Mouse (Mus musculus): ENCODE data around the gene Rag1. TPM values are rescaled to one million over a fixed set of nuclear protein-coding genes. Genes with fewer than 3 reads are reported as not detected.
A peak's percentile ranks its signal among the peaks of the same experiment; 100 is the strongest.

Gene Rag1
- polyA plus RNA-seq, 1 experiment from 2014 or later: not detected

DNA sequence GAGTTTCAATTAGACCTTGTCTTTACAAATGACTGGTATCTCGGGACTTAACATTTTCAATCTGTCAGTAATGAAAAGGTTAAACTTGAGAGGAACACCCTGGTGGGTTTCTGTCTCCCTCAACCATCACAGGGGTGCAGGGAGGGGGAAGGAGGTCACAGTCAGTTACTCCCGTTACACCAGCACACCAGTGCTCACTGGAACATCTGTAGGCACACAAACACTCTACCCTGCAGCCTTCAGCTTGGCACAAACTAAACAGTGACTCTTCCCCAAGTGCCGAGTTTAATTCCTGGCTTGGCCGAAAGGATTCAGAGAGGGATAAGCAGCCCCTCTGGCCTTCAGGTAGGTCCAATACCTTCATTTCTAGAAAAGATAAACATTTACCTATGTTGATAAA lies 24.8 kb downstream of the Rag1 start, which contains the start of gene Rag2:
TSS of gene Rag2 (plus strand) at position 193 of the 400 bp plus-strand sequence.
- no peak within 1 kb of the TSS for H3K4me3 ChIP-seq
- DNase-seq (ENCODE audit: extremely low spot score, low spot score): no peak
- no peaks in the 10 kb centered on the region for H3K27me3 ChIP-seq (ENCODE audit: poor library complexity, severe bottlenecking)
- H3K27ac ChIP-seq: no peak within 1 kb of the TSS
- H3K4me1 ChIP-seq: peaks cover 52% of the 10 kb centered on the region
- H3K9me3 ChIP-seq: no peaks in the 10 kb centered on the region
- no peaks in the 10 kb centered on the region for H3K36me3 ChIP-seq (replicated peaks)
- 76% methylated on average over 4 of the region's 4 CpGs for WGBS

DNA sequence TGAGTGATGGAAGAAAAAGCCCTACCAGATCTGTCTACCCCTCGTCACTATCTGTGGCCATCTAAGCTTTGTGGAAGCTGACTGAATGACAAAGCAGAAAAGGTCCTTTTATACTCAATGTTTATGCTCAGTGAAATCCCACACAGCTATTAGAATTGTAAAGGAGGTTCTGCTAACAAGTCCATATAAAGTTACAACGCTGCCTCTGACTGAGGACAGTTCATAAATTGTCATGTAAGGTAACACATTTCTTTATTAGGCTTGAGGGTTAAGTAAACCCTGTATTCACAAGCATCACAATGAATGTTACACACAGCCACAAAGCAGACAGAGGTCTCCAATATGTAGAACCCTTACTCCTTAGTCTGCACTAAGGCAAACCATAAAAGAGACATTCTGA lies 25.3 kb downstream of the Rag1 start:
- Histone ChIP-seq H3K9me3 (no peaks in the 10 kb centered on the region), H3K27me3 (ENCODE audit: poor library complexity, severe bottlenecking) (no peaks in the 10 kb centered on the region), H3K27ac (no peak overlapping the region), H3K4me1 (peaks cover 48% of the 10 kb centered on the region), H3K4me3 (no peak overlapping the region), H3K36me3 (replicated peaks) (no peaks in the 10 kb centered on the region)
- DNase-seq (ENCODE audit: extremely low spot score, low spot score): no peak
- WGBS: 65% methylated on average over 2 of the region's 2 CpGs

DNA sequence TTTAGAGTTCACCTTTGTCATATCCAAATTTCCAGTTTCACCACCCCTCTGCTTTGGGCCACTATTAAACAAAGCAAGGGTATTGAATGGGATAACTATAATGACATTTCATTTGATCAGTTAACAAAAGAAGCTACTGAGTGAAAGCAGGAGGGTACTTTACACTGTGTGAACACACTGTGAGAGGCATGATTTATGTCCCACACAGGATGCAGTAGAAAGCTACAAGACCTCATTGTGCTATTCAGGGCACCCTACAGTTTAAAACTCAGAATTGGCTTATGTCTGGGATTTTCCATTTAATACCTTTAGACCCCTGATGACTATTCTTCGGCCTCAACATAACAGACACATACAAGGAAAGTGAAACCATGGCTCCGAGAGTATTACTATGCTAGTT lies 26.3 kb downstream of the Rag1 start:
- Histone ChIP-seq H3K4me1 (peaks cover 46% of the 10 kb centered on the region), H3K27me3 (ENCODE audit: poor library complexity, severe bottlenecking) (no peaks in the 10 kb centered on the region), H3K4me3 (no peak overlapping the region), H3K36me3 (replicated peaks) (no peaks in the 10 kb centered on the region), H3K27ac (no peak overlapping the region), H3K9me3 (no peaks in the 10 kb centered on the region)
- no peak for DNase-seq (ENCODE audit: extremely low spot score, low spot score)
- WGBS: 54% methylated on average over 2 of the region's 2 CpGs

DNA sequence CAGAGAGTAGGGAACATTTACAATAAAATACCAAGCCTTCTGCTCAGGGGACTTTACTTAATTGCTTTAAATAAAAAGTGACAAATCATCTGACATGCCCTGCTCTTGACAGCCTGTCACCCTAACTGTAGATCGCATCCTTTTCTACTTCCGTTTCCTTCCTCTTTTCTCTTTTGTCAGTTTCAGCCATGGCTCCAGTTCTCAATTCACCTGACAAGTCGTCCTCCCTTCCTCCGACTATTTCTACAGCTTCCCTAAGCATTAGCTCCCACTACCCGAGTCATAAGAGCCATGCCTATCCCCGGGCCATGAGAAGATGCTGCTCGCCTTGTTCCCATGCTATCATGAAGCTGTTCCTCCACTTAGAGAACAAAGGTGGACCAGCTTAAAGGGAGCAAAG lies 27.7 kb downstream of the Rag1 start:
- 71% methylated on average over 7 of the region's 7 CpGs for WGBS
- no peak for DNase-seq (ENCODE audit: extremely low spot score, low spot score)

DNA sequence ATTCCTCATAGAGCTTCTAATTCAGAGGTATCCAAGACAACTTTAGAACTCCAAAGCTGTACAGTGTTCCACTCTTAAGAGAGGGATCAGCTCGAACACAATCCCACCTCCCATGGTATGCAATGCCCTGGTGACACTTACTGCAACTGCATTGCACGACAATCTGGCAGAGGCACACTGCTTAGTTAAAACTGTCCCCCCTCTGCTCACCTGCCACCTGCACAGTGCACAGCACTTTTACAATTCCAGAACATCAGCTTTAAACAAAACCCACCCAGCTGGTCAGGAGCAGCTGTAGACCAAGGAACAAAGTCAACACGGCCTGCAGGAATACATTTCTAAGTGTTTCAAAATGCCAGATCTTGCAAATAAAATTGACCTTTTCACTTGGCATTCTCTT lies 28.4 kb downstream of the Rag1 start:
- no peak overlapping the region for H3K27ac ChIP-seq
- H3K27me3 ChIP-seq (ENCODE audit: poor library complexity, severe bottlenecking): no peaks in the 10 kb centered on the region
- peaks cover 39% of the 10 kb centered on the region for H3K4me1 ChIP-seq
- WGBS: 84% methylated on average over 3 of the region's 3 CpGs
- H3K36me3 ChIP-seq (replicated peaks): no peaks in the 10 kb centered on the region
- no peaks in the 10 kb centered on the region for H3K9me3 ChIP-seq
- no peak overlapping the region for H3K4me3 ChIP-seq
- no peak for DNase-seq (ENCODE audit: extremely low spot score, low spot score)

More for the DNA sequence above, 27.7 kb downstream of the Rag1 start:
- Histone ChIP-seq H3K9me3 (no peaks in the 10 kb centered on the region), H3K4me3 (no peak overlapping the region), H3K4me1 (peaks cover 34% of the 10 kb centered on the region), H3K27me3 (ENCODE audit: poor library complexity, severe bottlenecking) (no peaks in the 10 kb centered on the region), H3K27ac (no peak overlapping the region), H3K36me3 (replicated peaks) (no peaks in the 10 kb centered on the region)

DNA sequence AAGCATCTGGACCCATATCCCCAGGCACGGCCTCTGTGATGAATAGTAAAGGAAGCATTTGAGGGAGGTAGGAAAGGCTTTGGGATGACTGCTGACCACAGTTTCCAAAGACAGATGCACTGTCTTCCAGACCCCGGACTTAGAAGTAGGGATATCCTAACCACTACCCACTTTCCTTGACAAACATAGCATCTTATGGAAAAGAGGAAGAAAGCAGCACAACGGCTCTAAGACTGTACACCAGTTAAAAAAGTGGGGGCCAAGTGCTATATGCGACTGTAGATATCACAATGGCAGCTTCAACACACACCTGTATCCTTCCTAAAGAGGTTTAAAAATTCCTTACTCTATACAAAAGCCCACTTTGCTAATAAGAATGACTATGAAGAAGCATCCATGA lies 30.9 kb downstream of the Rag1 start:
- Histone ChIP-seq H3K36me3 (replicated peaks) (no peaks in the 10 kb centered on the region), H3K4me3 (no peak overlapping the region), H3K9me3 (no peaks in the 10 kb centered on the region), H3K27me3 (ENCODE audit: poor library complexity, severe bottlenecking) (no peaks in the 10 kb centered on the region), H3K4me1 (peaks cover 30% of the 10 kb centered on the region), H3K27ac (no peak overlapping the region)
- no peak for DNase-seq (ENCODE audit: extremely low spot score, low spot score)
- WGBS: 87% methylated on average over 4 of the region's 4 CpGs

DNA sequence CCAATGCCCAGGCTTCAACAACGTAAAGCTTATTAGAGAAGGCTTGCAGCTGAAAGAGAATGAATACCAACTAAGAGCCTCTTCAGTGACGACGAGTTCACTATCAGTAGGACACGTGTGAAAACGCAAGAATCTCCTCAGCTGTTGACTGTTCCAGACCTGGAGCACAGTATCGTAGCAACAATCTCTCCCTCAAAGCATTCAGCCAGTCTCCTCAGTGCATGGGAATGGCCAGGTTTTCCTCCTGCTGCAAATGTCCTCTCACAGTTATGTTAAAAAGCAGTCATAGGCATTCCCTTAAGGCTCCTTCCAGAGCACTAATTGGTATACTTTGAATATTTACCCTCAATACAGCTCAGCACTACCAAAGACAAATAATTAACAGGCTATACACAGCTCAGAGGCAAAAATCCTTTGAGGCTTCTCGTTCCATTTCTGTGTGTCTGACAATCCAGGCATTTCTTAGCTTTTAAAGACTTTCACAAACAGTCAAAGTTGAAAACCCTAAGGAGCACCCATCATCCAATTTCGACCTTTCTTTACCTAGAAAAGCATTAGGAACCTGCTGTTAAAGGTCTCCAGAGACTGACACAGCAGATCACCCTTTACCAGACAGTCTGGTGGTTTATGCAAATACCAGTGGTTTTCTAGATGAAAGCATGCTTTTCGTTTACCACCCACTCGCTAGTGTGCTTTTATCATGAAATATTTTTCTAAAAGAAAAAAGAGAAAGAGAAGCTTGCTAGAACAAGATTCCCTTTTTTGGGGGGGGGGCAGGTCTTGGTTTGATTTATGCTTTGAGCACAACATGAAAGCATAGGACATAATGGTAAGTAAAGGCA lies 33.6 kb downstream of the Rag1 start:
- Histone ChIP-seq H3K36me3 (replicated peaks) (no peaks in the 10 kb centered on the region), H3K27me3 (ENCODE audit: poor library complexity, severe bottlenecking) (no peaks in the 10 kb centered on the region), H3K27ac (no peak overlapping the region), H3K4me3 (no peak overlapping the region), H3K4me1 (peaks cover 10% of the 10 kb centered on the region), H3K9me3 (no peaks in the 10 kb centered on the region)
- no peak for DNase-seq (ENCODE audit: extremely low spot score, low spot score)
- WGBS: 86% methylated on average over 10 of the region's 10 CpGs

DNA sequence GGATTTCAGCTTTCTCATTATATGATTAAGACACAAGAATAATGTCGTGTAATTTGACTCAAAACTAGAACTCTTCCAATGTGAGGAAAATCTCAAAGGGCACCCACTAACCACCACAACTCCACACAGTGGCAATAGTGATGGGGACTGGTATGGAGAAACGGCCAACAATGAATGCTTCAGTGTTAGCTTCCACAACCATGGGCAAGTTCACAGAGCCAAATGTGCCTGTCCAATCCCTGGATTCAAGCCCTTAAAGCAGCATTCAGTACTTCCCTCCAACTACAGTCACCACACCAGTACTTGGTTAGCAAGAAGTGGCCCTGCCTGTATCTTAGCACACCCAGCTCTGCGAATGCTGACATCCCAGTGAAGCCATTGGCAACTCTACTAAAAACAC lies 38.4 kb downstream of the Rag1 start:
- Histone ChIP-seq H3K36me3 (replicated peaks) (no peaks in the 10 kb centered on the region), H3K27me3 (ENCODE audit: poor library complexity, severe bottlenecking) (no peaks in the 10 kb centered on the region), H3K4me1 (peaks cover 8% of the 10 kb centered on the region), H3K27ac (no peak overlapping the region), H3K9me3 (no peaks in the 10 kb centered on the region), H3K4me3 (no peak overlapping the region)
- DNase-seq (ENCODE audit: extremely low spot score, low spot score): no peak
- 92% methylated on average over 3 of the region's 3 CpGs for WGBS

DNA sequence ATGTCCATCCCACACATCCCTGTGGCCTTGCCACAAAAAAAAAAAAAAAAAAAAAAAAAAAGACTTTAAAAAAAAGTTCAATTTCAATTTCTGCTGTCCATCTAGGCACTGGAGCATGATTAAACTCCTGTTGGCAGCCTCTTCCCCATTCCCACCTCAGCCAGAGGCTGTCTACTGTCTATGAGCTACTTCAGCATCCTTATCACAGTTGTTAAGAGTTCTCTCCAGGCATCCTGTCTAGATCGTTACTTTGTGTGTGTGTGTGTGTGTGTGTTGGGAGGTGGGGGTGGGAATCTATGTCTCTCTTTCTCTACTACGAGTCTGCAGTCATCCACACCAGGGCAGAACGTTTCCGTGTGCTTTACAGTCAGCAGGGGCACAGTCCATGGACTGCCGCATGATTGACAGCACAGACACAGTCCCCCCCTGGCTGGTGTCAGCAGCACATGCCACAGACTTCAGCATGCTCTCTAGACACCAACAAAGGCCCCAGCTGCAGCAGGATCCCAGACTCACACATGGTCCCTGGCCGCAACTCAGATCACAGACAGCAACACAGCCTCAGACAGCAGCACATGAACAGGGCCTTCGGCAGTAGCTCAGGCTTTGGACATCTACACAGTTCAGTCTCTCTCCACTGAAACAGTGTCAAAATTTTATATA lies 40.9 kb downstream of the Rag1 start:
- DNase-seq (ENCODE audit: extremely low spot score, low spot score): no peak
- no peaks in the 10 kb centered on the region for H3K27me3 ChIP-seq (ENCODE audit: poor library complexity, severe bottlenecking)
- H3K4me3 ChIP-seq: no peak overlapping the region
- 81% methylated on average over 7 of the region's 7 CpGs for WGBS
- H3K27ac ChIP-seq: peak overlapping the region; percentile 44; the same call in 1 of the 2 replicates
- no peaks in the 10 kb centered on the region for H3K36me3 ChIP-seq (replicated peaks)
- H3K4me1 ChIP-seq: 0 out of 2 replicates have a peak, but pooled peaks cover 3% of the 10 kb centered on the region
- no peaks in the 10 kb centered on the region for H3K9me3 ChIP-seq

DNA sequence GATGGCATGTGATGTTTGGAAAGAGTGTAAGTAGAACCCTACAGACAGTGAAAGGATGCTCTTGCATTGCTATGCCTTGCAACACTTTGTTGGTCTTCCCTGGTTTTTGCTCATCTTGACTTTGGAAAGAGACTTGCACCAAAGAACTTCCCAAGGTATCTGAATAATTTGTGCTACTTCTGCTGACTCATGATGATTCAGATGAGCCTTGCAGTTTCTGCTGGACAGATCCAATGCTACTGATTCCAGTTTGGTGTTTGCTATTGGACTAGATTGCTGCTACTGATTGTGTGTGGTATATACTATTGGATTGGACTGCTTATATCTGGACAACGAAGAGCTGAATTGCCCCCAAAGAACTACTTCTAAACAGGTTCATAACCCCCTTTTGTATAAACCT lies 46.2 kb downstream of the Rag1 start:
- Histone ChIP-seq H3K27ac (no peak overlapping the region), H3K4me3 (no peak overlapping the region), H3K9me3 (no peaks in the 10 kb centered on the region), H3K4me1 (peaks cover 31% of the 10 kb centered on the region), H3K27me3 (ENCODE audit: poor library complexity, severe bottlenecking) (no peaks in the 10 kb centered on the region), H3K36me3 (replicated peaks) (no peaks in the 10 kb centered on the region)
- 89% methylated on average over 1 of the region's 1 CpGs for WGBS
- DNase-seq (ENCODE audit: extremely low spot score, low spot score): no peak

DNA sequence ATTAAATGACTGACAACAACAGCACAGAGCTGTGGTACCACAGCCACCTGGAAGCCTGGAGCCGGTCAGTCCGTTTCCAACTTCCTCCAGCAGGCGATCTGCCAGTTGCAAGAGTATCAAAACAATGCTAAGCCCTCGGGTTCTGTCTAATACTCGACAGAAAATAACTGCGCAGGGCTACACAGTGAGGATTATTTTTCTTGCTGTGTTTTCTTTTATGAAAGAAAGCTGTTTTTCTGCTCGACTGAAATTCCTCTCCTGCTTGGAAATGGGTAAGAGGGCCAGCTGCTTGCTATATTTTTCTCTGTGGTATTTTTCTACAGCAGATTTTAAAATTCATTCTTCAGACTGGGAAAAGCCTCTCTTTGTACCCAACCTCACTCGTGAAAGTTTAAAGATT lies 48.6 kb downstream of the Rag1 start:
- H3K4me3 ChIP-seq: no peak overlapping the region
- H3K9me3 ChIP-seq: no peaks in the 10 kb centered on the region
- 41% methylated on average over 8 of the region's 8 CpGs for WGBS
- H3K27ac ChIP-seq: peak overlapping the region; percentile 74
- H3K36me3 ChIP-seq (replicated peaks): no peaks in the 10 kb centered on the region
- DNase-seq (ENCODE audit: extremely low spot score, low spot score): no peak
- peaks cover 35% of the 10 kb centered on the region for H3K4me1 ChIP-seq
- H3K27me3 ChIP-seq (ENCODE audit: poor library complexity, severe bottlenecking): no peaks in the 10 kb centered on the region

DNA sequence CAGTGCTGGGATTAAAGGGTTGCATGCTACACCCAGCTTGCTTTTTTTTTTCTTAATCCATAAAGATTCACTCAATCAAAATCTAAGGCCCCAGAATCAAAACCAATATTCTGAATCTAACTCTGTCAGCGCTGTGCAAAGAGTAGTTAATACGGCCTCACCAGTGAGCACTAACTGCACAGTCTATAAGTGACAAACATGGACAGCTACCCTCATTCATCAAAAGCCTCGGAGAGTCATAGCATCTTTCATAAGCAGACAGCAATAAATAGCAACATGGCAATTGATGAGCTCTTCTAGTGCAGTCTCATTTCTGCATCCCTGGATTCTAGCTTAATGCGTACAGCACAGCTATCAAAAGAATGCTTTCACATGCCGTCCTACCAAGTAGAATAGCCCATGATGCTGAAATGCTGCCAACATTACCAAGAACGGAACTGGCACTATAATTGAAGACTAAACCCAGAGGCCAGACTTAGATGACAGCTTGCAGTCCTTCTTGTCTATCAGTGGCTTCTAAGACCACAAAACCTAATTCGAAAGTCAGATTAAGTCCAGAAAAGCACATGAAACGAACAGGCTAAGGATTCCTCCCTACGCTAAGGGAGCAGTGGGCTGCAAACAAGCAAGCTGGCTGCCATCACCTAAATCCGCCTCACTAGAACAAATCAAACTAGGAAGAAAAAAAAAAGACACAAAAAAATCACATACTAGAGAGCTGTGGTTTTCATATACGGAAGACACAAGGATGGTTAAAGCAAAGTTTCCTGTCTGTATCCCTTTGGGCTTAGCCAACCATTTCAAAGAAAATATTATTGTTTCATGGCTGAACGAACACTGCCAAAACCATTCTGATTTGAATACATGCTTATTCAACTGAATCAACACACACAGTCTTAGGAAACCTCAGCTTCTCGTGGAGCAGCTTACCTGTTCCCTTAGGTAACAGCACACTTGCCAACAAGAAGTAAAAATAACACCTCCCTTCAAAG lies 50.8 kb downstream of the Rag1 start:
- Histone ChIP-seq H3K36me3 (replicated peaks) (no peaks in the 10 kb centered on the region), H3K9me3 (no peaks in the 10 kb centered on the region), H3K27me3 (ENCODE audit: poor library complexity, severe bottlenecking) (no peaks in the 10 kb centered on the region), H3K4me3 (no peak overlapping the region), H3K27ac (no peak overlapping the region), H3K4me1 (peaks cover 42% of the 10 kb centered on the region)
- 78% methylated on average over 13 of the region's 13 CpGs for WGBS
- no peak for DNase-seq (ENCODE audit: extremely low spot score, low spot score)
